Mouse (Mus musculus) spleen, postnatal 36 days (tissue): ENCODE results near the gene Ccpg1.
A peak's percentile ranks its signal among the peaks of the same experiment; 100 is the strongest.

Experiments
- DNase-seq, 2 experiments: peaks; one replicate each; pipeline ENCODE4 v3.0.0; 2022; ENCODE audit warnings: low spot score in 2 of 2, mixed read lengths in 1 of 2

Ccpg1 gene

GRCm38 (mm10) chr9:73045204-73045603, 60.0 kb downstream of the Ccpg1 start:
- DNase-seq = no peak

- no peak for DNase-seq
These were observed 60.5 kb downstream of the Ccpg1 start for GRCm38 (mm10) chr9:73045711-73046110.

GRCm38 (mm10) chr9:73047906-73048305, 62.7 kb downstream of the Ccpg1 start:
- no peak for DNase-seq

GRCm38 (mm10) chr9:73048927-73049326, 63.7 kb downstream of the Ccpg1 start:
- DNase-seq = no peak

GRCm38 (mm10) chr9:73049833-73050232, 64.6 kb downstream of the Ccpg1 start:
- no peak for DNase-seq

- DNase-seq = no peak
These were observed 65.4 kb downstream of the Ccpg1 start for GRCm38 (mm10) chr9:73050606-73051005.

- DNase-seq = peak in 1 of 2 experiments; percentile 2
These were observed 70.2 kb downstream of the Ccpg1 start for GRCm38 (mm10) chr9:73055441-73055911.

GRCm38 (mm10) chr9:73059224-73059623, 74.0 kb downstream of the Ccpg1 start:
- no peak for DNase-seq

GRCm38 (mm10) chr9:73063621-73064290, 78.5 kb downstream of the Ccpg1 start:
- DNase-seq = no peak
